Mouse (Mus musculus) bone marrow, adult 2 months (tissue): ENCODE measurements around the gene Unk.

Source experiments
- CTCF ChIP-seq: fragments of 200-500 bp; IDR thresholded peaks from 2 replicates; pipeline ENCODE4 v1.5.1; 2011; ENCODE audit warnings: low read length, control low read depth; ENCODE audit not compliant: control insufficient read depth, insufficient read depth
- POLR2A ChIP-seq: fragments of 200-500 bp; IDR thresholded peaks from 2 replicates; pipeline ENCODE4 v1.6.1; 2011; ENCODE audit warnings: low read depth, mild to moderate bottlenecking, control low read depth, low read length, borderline replicate concordance; ENCODE audit not compliant: control insufficient read depth

GRCm38 (mm10) chr11:116053510-116054229, 23.5 kb downstream of the Unk start:
- TF ChIP-seq CTCF = no peak
- no peak for TF ChIP-seq POLR2A
